Mouse (Mus musculus) layer of hippocampus, postnatal 36 days (tissue): ENCODE data around the gene Zzz3. TPM values are rescaled to one million over a fixed set of nuclear protein-coding genes. Genes with fewer than 3 reads are reported as not detected.

ENCODE experiments used
- DNase-seq, 2 experiments: peaks; one replicate each; pipeline ENCODE4 v3.0.0; 2022
- total RNA-seq, 2 experiments: library from RNA; stranded (reverse); gene quantifications; 2 replicates each; pipeline ENCODE4 v1.2.3; 2021

Gene Zzz3
- total RNA-seq, 2 experiments from 2014 or later: 46.1 to 48.2 TPM

GRCm38 (mm10) chr3:152467312-152467711, 72.0 kb downstream of the Zzz3 start:
- DNase-seq: no peak

- no peak for DNase-seq
Observed at GRCm38 (mm10) chr3:152468032-152468431, 72.8 kb downstream of the Zzz3 start.

- no peak for DNase-seq
Observed at GRCm38 (mm10) chr3:152468569-152469041, 73.3 kb downstream of the Zzz3 start.

GRCm38 (mm10) chr3:152469423-152470200, 74.3 kb downstream of the Zzz3 start:
- no peak for DNase-seq

GRCm38 (mm10) chr3:152470347-152470746, 75.1 kb downstream of the Zzz3 start:
- no peak for DNase-seq

- no peak for DNase-seq
Observed at GRCm38 (mm10) chr3:152472676-152473075, 77.4 kb downstream of the Zzz3 start.

- DNase-seq: no peak
Observed at GRCm38 (mm10) chr3:152474582-152475277, 79.5 kb downstream of the Zzz3 start.

- DNase-seq: no peak
Observed at GRCm38 (mm10) chr3:152475278-152475669, 80.0 kb downstream of the Zzz3 start.

- DNase-seq: no peak
Observed at GRCm38 (mm10) chr3:152475894-152476293, 80.6 kb downstream of the Zzz3 start.

- peak; percentile 44 for DNase-seq
Observed at GRCm38 (mm10) chr3:152477796-152478527, 82.7 kb downstream of the Zzz3 start.

- DNase-seq: no peak
Observed at GRCm38 (mm10) chr3:152478599-152479435, 83.5 kb downstream of the Zzz3 start.

- no peak for DNase-seq
Observed at GRCm38 (mm10) chr3:152480336-152480735, 85.1 kb downstream of the Zzz3 start.

- no peak for DNase-seq
Observed at GRCm38 (mm10) chr3:152482182-152482581, 86.9 kb downstream of the Zzz3 start.

- DNase-seq: no peak
Observed at GRCm38 (mm10) chr3:152483800-152484199, 88.5 kb downstream of the Zzz3 start.

- DNase-seq: no peak
Observed at GRCm38 (mm10) chr3:152484206-152484605, 88.9 kb downstream of the Zzz3 start.

GRCm38 (mm10) chr3:152488964-152489363, 93.7 kb downstream of the Zzz3 start:
- DNase-seq: no peak

- no peak for DNase-seq
Observed at GRCm38 (mm10) chr3:152490423-152490822, 95.2 kb downstream of the Zzz3 start.

GRCm38 (mm10) chr3:152492241-152492640, 97.0 kb downstream of the Zzz3 start:
- DNase-seq: no peak

GRCm38 (mm10) chr3:152493813-152494212, 98.5 kb downstream of the Zzz3 start:
- no peak for DNase-seq

- no peak for DNase-seq
Observed at GRCm38 (mm10) chr3:152494667-152495360, 99.5 kb downstream of the Zzz3 start.

- no peak for DNase-seq
Observed at GRCm38 (mm10) chr3:152495415-152495898, 100.2 kb downstream of the Zzz3 start.
